Mouse (Mus musculus) urinary bladder, postnatal 14 days (tissue): ENCODE measurements around the gene Plekha7.

ENCODE experiments used
- DNase-seq: peaks from one replicate; pipeline ENCODE4 v3.0.0; 2021; ENCODE audit warnings: low spot score

Plekha7 gene

DNA sequence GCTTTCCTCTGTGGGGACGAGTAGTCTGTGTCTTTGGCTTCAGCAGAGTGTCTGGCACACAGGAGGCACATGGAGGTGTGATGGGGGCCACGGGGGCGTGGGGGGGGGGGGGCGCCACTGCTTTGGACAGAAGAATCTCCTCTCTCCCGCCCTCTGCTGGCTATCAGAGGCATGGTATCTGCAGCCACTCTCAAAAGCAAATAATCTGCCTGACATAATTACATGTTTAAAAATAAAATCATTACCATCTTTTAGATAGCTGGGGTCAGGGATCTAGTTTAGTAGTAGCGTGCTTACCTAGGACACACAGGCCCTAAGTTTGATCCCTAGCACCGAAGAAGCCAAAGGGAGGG lies 60.8 kb downstream of the Plekha7 start:
- no peak for DNase-seq

DNA sequence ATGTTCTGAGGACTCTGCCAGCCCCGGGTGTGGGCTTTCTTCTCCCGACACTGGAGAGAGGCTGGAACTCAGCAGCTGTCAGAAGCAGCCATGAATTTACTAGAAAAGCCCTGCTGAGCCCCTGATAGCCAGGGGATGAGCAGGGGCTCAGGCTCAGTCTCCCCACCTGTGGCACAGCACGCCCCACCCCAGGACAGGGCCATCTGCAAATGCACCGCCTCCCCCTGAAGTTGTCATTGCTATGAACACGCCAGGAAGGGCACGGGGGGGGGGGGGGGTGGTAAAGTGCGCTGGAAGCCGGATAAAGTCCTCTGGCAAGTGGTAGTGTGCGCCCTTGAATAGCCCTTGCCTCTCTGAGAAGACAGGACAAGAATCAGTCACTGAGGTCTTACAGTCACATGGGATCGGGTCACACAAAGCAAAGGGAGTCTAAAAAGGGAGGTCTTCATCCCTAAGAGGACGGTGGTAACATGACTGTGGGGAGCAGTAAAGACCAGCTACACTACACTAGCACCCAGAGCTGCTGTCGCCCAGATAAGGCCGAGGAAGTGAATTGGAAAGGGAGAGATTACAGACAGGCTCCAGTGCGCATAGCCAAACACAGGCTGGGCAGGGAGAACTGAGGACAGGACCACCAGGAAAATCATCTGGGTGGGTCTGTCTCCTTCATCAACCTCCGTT lies 61.3 kb downstream of the Plekha7 start:
- DNase-seq: no peak

DNA sequence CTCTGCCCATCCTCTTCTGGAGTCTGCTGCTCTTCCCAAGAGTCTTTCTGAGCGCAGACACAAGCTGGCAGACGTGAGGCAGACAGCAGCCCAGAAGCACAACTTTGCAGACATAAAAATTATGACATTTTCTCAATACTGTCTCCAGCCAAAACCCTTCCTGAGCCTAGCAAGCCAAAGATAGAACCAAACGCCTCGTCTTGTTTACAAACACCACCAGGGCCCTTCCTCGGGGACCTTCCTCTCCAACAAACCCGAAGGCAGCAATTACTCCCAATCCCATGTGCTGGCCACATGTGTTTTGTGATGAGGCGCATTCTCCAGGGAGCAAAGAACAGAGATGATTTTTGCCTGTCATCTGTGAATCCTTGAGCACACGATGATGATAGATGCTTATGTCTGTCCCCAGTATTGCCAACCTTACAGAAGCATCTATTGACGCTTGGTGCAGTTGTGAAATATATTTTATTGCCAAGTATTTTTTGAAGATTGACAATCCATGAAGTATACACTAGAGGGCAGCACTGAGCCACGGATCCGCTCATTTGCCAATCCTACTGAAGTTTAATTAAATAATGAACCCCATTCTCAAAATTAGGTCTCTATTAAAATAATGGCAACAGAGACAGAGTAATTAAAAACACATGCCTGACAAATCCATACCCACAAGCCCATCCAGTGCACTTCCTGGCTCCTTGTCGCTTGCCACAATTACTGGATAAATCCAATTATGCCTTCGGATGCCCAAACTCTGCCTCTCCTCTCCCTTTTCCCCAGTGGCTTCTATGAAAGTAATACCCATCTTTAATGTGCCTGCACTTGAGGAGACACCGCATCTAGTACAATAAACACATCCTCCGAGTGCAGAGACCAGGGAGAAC lies 62.1 kb downstream of the Plekha7 start:
- DNase-seq: no peak

DNA sequence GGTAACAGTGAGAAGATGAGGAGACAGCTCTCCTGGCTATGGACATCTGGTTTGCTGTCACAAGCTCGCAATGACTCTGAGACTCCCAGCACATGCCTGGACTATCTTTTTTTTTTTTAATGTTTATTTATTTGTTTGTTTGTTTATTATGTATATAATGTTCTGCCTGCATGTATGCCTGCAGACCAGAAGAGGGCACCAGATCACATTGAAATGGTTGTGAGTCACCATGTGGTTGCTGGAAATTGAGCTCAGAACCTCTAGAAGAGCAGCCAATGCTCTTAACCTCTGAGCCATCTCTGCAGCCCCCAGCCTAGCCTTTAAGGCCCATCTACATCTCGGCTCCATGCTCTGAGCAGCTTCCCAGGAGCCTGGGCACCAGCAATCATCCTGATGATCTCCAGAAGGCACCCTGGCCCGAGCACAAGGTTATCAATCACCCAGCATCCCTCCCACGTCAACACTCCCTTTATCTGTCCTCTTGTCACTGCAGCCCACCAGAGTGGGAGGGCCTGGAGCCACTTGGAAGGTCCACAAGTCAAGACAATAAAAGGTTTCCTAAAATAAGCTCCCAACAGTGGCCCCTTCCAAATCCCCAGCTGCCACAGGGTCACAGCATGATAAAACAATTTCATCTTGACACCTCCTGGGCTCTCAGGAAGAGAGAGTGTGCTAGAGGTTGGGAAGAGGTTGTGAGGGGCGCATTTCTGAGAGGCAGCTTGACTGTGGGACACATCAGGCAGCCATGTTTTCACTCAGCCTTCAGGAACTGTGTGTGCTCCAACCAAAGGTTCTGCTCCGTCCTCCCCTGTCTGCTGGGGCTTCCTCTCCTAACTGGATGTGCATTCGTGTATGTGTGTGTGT lies 63.6 kb downstream of the Plekha7 start:
- no peak for DNase-seq

DNA sequence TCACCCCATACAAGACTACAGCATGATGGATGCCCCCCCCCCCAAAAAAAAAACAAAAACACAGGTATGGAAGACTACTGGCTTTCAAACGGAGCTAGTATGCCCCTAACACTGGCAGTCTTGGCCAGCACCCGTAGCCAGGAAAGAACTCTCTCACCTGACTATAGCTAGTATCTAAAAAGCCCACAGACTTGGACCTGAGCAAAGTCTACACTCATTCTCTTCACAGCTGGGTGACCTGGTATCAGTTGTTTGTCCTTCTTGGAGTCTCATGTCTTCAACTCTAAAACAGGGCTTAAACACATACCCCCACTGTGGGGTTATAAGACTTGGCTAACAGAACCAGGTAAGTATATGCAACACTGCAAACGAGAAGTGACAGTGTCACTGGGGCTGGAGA lies 65.4 kb downstream of the Plekha7 start:
- no peak for DNase-seq

DNA sequence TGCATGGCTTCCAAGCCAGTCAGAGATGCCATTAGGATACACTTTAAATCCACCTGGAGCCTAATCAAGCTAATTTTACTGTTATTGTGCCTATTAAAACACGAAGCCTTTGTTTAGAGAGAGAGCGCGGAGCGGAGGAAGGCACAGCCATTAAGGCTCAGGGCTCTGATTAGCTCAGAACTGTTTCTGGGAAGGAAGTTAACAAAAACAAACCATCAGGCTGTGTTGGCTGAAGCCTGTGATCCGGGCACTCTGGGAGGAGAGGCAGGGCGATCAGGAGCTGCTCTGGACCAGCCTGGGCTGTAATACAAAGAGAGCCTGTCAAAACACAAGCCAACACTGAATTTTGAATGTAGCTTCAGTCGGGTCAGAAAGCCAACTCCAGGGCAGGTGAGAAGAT lies 66.6 kb downstream of the Plekha7 start:
- no peak for DNase-seq

DNA sequence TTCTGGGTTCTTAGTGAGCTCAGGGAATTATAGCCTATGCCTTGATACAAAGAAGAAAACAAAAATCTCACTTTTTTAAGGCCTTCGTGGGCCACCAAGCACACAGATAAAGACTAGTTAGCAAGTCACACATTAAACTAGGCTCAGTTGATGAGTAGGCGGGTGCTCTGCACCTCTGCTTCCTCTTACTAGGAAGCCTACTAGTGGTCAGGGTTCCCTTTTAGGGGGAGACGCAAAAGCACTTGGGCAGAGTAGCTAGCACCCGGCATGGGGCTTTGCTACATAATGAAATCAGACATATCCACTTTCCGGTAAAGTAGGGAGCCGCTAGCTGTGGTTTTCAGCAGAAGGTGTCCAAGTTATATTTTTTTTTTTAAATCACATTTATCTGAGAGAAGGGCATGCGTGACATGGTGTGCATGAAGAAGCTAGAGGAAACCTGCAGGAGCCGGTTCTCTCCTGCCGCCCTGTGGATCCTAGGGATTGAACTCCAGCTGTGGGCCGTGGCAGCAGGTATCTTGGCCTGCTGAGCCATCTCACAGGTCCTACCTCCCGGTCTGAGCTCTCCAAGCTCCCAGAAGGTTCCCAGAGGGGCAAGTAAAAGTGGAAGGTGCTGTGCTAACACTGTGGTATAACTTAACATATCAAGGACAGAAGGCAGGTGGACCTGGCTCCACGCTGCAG lies 67.2 kb downstream of the Plekha7 start:
- DNase-seq: no peak

DNA sequence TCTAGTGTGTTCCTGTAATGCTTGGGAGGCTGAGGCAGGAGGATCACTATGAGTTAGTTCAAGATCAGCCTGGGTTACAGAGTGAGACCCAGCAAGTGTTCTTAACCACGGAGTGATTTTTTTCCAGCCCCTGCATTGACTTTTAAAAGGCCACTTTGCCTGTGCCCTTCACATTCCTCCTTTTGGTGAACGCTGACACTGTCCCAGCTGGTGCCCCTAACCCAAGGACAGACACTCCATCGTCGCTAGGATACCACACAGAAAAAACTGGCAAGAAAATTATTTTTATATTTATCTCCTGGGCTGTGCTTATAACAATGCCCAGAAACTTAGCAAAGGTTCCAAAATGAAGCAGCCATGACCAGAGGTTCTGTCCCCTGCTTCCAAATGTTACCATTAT lies 67.8 kb downstream of the Plekha7 start:
- no peak for DNase-seq

DNA sequence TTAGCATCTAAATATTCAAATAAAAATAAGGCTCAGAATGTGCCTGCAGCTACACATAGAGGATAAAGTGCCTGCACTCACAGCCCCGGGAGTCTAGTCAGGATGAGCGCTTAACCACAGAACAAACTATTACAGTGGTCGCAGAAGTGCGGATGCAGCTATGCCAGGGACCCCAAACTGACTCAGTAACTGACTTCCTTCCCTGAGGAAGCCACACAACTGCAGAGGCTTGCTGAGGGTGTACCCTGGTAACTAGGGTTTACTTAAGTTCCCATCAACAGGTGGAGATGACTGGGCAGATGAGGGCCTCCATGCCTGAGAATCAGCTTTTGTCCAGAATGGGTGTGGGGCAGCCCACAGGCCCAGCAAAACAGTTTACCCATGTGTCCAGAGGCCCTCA lies 69.9 kb downstream of the Plekha7 start:
- DNase-seq: no peak

DNA sequence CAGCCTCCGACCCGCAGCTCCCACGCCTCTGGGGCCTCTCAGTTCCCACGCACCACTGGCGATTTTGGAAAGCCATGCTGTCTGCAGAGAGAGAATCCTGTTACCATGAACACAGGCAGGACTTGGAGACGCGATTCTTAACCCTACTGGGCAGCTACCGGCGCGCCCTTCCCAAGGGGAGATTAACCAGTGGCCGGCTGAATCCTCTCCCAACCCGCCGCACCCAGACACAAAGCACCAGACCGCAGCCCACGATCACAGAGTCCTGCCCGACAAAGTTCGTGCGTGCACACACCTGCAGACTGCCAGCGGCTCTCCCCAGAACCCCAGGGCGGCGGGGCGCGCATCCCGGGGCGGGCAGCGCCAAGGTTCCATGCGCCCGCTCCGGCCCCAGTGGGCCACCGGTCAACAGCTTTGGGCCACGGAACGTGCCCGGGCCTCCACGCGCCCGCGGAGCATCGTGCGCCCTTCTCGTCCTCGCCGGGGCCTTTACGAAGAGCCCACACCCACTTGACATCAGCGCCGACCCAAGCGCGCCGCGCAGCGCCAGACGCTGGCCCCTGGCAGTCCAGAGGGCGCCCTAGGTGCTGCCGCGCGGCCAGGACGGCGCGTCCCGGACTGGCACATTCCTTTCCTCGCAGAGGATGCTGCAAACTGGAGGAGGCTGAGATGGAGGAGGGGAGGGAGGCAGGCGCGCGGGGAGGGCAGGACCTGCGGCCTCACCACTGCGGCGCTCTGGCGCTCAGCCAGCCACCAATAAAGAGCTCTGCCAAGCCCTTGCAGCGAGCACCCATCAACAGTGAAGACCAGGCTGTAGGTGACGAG lies 70.8 kb downstream of the Plekha7 start:
- peak; percentile 56 for DNase-seq

DNA sequence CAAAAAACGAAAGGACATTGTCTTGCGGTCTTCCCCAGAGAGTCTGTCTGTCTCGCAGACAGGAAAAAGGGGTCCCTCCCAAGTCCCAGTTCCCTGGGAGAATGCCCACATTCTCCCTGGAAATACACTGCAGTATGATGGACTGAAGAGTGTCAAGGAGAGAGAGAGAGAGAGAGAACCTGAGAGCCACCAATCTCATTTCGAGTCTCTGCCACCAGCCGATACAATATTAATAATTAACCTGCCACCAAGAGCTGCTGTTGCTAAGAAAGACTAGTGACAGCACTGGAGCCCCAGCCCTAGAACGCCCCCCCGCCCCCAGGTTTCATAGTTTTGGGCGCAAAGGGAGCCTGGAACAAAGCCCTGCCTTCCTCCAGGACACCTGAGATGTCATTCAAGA lies 71.6 kb downstream of the Plekha7 start:
- DNase-seq: no peak

DNA sequence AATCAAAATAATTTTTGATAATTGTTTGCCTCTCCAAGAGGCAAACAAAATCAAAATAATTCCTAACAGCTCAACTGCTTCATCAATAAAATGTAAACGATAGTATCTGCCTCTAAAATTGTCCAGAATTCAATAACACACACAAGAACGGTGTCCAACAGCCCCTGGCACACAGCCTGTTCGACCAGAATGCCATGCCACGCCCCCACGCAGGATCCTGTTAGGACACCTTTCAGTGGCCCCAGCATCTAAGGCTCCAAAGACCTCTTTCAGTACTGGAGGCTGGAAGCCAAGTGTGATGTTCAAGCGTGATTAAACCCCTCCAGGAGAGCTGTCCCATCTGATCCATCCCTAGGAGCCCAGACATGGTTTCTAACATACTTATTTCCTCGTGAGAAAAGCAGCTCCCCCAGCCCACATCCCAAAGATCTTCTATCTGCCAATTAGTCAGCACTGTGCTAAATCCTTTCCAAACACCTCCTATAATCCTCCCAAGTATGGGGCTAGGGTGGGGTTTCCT lies 73.8 kb downstream of the Plekha7 start:
- peak; percentile 38 for DNase-seq

DNA sequence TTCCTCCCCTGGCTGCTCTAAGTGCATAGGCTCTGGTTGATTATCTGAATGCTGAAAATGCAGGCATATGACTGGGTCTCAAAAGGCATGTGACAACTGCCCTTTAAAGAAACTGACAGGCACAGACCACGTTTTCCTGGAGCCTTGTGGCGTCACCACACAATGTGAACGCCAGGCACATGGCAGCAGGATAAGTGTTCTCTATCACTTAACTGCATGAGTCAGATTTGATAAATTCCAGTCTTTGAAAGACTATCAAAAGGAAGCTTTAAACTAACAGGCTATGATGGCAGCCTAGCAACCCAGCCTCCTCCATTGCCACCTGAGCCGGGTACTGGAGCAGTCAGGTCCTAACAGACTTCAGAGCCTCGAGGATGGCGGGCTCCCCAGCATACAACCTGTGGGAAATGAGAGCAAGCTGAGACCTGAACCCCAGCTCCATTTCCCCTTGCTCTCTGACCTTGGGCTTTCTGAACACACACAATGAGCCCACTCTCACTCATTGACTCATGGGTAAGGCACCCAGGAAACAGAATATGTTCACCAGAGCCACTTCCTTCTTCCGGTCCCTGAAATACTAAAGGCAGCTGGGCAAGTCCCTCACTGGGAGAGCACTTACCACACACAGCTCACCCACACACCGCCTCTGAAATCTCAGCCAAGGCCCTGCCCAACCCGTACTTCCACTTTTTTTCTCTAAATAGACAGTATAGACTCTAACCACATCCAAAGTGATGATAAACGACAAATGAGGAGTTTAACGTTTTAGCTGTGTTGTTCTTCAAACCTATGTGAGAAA lies 77.2 kb downstream of the Plekha7 start:
- DNase-seq: peak; percentile 23

DNA sequence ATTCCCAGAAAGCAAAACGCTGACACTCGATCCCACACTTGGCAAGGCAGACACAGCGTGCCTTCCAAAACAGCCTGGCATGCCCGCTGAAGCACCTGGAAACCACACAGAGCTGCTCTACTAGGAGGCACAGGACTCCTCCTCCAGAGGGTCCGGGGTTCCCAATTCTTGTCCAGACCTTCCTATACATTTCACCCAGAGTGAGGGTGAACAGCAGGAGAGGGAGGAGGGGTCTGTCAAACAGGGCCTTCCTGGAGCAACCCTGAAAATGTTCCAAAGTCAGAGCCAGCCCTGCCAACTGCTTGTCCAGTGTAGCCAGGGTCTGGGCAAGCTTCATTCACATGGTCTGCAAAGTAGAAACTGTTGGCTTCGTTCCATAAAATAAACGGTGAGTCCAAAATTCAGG lies 81.3 kb downstream of the Plekha7 start:
- DNase-seq: no peak

DNA sequence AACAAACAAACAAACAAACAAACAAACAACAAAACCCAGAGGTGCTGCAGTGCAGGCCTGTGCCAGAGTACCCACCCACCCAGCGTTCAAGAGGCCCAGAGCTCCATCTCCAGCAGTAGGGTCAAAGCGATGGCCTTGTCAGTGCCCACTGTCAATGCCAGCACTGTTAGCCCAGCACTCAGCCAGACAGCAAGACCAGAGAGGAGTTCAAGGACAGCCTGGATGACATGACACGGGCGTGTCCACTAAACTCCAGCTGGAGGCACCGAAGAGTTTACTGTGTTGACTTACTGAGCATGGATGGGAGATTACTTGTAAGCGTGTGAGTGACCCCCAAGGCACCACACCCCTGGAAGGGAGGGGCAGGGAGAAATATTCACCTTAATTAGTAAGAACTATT lies 81.9 kb downstream of the Plekha7 start:
- DNase-seq: no peak

DNA sequence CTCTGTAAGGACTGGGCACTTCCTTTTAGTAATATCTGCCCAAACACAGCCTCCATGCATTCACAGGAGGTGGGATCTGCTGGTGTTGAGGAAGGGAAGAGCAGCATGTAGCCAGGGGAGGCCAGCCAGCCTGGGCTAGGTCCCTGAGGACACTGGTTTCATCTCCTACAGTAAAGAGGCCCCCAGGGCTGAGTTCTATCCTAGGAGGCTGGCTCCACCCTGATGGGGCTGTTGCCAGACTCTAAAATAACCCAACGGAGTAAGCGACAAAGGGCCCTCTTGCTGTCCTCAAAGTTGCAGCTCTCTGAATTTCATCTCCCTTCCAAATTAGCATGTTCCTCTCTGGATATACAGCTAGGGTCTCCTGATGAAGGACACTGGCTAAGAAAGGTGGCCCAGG lies 83.6 kb downstream of the Plekha7 start:
- DNase-seq: no peak

DNA sequence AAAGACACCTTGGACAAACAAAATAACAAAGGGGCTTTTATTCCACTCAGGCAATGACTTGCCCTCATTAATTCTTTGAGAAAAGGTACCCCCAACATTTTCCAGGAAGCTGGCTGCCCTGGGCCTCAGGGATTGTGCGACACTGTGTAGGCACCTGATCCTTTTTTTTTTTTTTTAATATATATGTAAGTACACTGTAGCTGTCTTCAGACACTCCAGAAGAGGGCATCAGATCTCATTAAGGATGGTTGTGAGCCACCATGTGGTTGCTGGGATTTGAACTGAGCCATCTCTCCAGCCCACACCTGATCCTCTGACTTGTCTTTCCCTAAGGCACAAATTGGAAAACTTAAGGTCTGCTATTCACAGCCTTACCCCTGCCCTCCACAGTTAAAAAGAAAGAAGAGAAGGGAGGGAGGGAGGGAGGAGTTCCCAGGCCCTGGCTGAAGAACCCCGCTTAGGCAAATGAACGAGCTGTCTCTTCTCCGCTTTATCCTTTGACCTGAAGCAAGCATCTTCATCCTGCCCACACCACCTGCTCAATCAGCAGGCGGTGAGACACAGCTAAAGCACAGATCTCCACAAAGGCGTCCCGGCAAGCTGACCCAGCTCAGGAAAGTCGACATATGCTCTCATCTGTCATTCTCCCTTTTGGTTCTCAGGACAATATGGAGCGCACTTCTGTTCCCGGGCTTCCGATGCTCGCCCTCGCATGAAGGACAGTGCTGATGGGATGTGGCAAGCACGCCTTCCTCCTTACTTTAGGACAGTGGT lies 85.0 kb downstream of the Plekha7 start:
- DNase-seq: no peak

DNA sequence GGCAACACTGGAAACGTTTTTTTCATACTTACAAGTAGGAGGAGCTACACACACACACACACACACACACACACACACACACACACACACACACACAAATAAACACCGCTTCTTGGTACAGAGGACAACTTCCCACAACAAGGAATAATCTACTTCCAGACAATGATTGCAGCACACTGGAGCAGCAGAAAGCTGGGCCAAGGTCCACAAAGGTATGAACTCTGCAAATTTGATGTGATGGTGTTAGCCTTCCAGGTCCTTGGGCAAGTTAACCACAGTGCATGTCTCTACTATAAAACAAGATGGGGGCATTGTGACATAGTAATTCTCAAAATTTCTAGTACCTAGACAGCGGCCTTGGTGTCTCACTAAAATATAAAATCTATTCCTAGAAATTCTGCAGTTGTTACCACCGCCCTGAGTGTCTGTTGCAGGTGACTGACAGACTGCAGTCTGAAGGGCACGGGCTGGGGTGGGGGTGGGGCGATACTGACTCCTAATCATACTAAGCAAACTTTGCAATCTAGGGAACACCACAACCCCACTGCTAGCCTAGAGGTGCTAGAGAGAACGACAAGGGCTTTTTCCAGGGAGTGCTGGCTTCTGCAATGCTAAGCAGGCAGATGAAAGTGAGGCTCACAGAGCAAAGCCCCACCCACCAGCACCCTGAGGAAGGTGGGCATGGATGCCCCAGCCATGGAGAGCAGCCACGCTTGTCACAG lies 85.7 kb downstream of the Plekha7 start:
- DNase-seq: no peak

DNA sequence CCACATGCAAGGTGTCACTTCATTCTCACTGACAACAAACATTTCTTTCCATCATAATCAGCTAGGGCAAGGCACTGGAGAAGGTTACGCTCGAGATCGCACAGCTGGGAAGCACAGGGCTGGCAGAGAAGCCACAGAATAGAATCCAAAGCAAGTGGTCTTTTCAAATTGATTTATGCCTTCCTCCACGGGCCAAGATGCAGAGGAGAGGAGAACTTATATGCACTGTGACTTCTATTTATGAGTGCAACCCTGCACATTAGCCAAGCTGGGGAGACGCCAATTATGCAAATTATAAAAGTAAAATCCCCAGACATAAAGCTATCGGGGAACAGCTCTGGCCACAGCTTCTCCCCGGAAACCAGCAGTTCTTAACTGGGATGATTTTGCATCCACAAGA lies 86.3 kb downstream of the Plekha7 start:
- no peak for DNase-seq
